Mouse (Mus musculus) skeletal muscle tissue, adult 2 months (tissue): Measurements from ENCODE around the gene Cnnm3.
"Not testable (repeated sequence)": the region's sequence is repeated elsewhere in the genome, so short reads cannot be mapped to it uniquely, and the experiment has no call there.

Experiments used
- DNase-seq: peaks from one replicate; pipeline ENCODE4 v3.0.0-alpha.2; 2012; ENCODE audit warnings: low read depth, low spot score

Gene Cnnm3

GRCm38 (mm10) chr1:36535477-36536396, 24.1 kb downstream of the Cnnm3 start:
- DNase-seq, result peak; percentile 96

- no peak for DNase-seq
These were observed 24.7 kb downstream of the Cnnm3 start for GRCm38 (mm10) chr1:36536397-36536728.

GRCm38 (mm10) chr1:36536783-36537182, 25.1 kb downstream of the Cnnm3 start, which contains the start of gene Ankrd23:
Gene Ankrd23, minus strand, starts transcription at chr1:36536883.
- not testable (repeated sequence) for DNase-seq

- DNase-seq, result no peak
These were observed 27.1 kb downstream of the Cnnm3 start for GRCm38 (mm10) chr1:36538727-36539126.

- peak; percentile 97 for DNase-seq
These were observed 27.5 kb downstream of the Cnnm3 start, which contains the start of gene Gm42417 for GRCm38 (mm10) chr1:36539186-36539585. Gene Gm42417, minus strand, starts transcription at chr1:36539429.

GRCm38 (mm10) chr1:36540132-36540531, 28.5 kb downstream of the Cnnm3 start:
- DNase-seq, result no peak

GRCm38 (mm10) chr1:36540807-36541206, 29.1 kb downstream of the Cnnm3 start:
- no peak for DNase-seq

GRCm38 (mm10) chr1:36541844-36542243, 30.2 kb downstream of the Cnnm3 start:
- no peak for DNase-seq

- no peak for DNase-seq
These were observed 31.3 kb downstream of the Cnnm3 start for GRCm38 (mm10) chr1:36542925-36543324.

GRCm38 (mm10) chr1:36545382-36545781, 33.7 kb downstream of the Cnnm3 start:
- no peak for DNase-seq

- no peak for DNase-seq
These were observed 34.4 kb downstream of the Cnnm3 start for GRCm38 (mm10) chr1:36545845-36546600.

GRCm38 (mm10) chr1:36546888-36547471, 35.3 kb downstream of the Cnnm3 start, which contains the start of gene Ankrd39:
Gene Ankrd39, minus strand, starts transcription at chr1:36547445.
- peak; percentile 99 for DNase-seq

- DNase-seq, result no peak
These were observed 36.4 kb downstream of the Cnnm3 start for GRCm38 (mm10) chr1:36547981-36548598.

- no peak for DNase-seq
These were observed 37.1 kb downstream of the Cnnm3 start for GRCm38 (mm10) chr1:36548771-36549170.

- DNase-seq, result no peak
These were observed 37.8 kb downstream of the Cnnm3 start for GRCm38 (mm10) chr1:36549491-36549890.

- DNase-seq, result no peak
These were observed 38.6 kb downstream of the Cnnm3 start for GRCm38 (mm10) chr1:36550075-36550863.

GRCm38 (mm10) chr1:36551904-36552303, 40.2 kb downstream of the Cnnm3 start:
- no peak for DNase-seq

- no peak for DNase-seq
These were observed 40.8 kb downstream of the Cnnm3 start for GRCm38 (mm10) chr1:36552506-36552905.

GRCm38 (mm10) chr1:36554633-36555399, 43.1 kb downstream of the Cnnm3 start:
- no peak for DNase-seq

- DNase-seq, result no peak
These were observed 44.2 kb downstream of the Cnnm3 start for GRCm38 (mm10) chr1:36555798-36556395.
